Mouse (Mus musculus) bone marrow macrophage, adult 2 months (primary cell): ENCODE measurements around the gene Cachd1. TPM values are rescaled to one million over a fixed set of nuclear protein-coding genes. Genes with fewer than 3 reads are reported as not detected.

ENCODE experiments used
- H3K27ac ChIP-seq: 2 replicates; pipeline ENCODE4 v1.5.1; 2012; ENCODE audit warnings: low read depth, low read length; ENCODE audit not compliant: insufficient read depth
- H3K4me1 ChIP-seq: 2 replicates; pipeline ENCODE4 v1.6.1; 2012; ENCODE audit warnings: low read length; ENCODE audit not compliant: control insufficient read depth, insufficient read depth
- H3K4me3 ChIP-seq: 2 replicates; pipeline ENCODE4 v1.5.1; 2012; ENCODE audit warnings: mild to moderate bottlenecking, low read length, moderate library complexity; ENCODE audit not compliant: insufficient read depth
- CTCF ChIP-seq: IDR thresholded peaks from 2 replicates; pipeline ENCODE4 v1.5.1; 2012; ENCODE audit warnings: low read depth, mild to moderate bottlenecking, low read length, moderate library complexity
- POLR2A ChIP-seq: IDR thresholded peaks from 2 replicates; pipeline ENCODE4 v1.6.1; 2012; ENCODE audit warnings: mild to moderate bottlenecking, low read depth, low read length, borderline replicate concordance
- polyA plus RNA-seq: library from polyadenylated mRNA; stranded (reverse); fragments of >200 nt; gene quantifications from 2 replicates; pipeline ENCODE4 v1.2.4, GENCODE M21; 2012; ENCODE audit not compliant: missing spikeins, insufficient read depth, insufficient read length

Gene Cachd1
- polyA plus RNA-seq, 1 experiment = not detected

DNA sequence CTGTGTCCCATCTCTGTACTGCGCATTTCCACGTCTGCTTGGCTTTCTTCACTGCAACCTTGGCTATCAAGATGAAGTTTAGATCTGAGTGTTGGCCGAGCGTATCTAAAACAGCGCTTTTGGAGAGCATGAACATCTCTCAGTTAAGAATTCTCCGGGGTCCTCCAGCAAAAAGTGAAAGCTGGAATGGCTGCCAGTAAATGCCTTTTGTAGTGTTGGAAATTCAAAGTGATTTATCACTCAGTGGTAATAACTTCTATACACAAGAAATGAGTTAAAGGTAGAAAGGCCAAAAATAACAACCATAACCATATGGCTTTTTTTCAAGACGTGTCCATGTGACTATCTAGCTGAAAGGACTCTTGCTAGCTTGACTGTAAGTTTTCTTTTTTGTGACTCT, 46.1 kb downstream of the Cachd1 start:
- no peak overlapping the region for H3K27ac ChIP-seq
- TF ChIP-seq CTCF (no peak), POLR2A (no peak)

DNA sequence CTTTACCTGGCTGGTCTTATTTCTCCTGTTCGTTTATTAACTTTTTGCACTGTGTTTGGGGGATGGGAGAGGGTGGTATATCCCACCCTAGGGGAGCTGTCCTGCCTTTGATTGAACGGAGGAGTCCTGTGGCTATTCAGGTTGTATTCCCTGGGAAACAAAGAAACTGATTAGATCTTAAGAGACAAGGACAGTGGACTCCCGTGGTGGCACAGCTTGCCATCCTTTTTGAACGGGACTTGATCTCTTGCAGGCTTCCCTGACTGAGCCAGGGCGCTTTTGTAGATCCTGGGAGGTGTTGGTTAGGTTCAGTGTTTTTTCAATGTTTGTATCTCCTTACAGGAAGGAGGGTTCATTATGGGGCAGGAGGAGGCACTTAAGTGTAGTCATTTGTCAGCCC, 50.9 kb downstream of the Cachd1 start:
- Histone ChIP-seq H3K4me3 (no peak overlapping the region), H3K4me1 (no peaks in the 10 kb centered on the region)
- TF ChIP-seq POLR2A (no peak), CTCF (no peak)

More for the DNA sequence above, 46.1 kb downstream of the Cachd1 start:
- Histone ChIP-seq H3K4me1 (no peaks in the 10 kb centered on the region), H3K4me3 (no peak overlapping the region)

DNA sequence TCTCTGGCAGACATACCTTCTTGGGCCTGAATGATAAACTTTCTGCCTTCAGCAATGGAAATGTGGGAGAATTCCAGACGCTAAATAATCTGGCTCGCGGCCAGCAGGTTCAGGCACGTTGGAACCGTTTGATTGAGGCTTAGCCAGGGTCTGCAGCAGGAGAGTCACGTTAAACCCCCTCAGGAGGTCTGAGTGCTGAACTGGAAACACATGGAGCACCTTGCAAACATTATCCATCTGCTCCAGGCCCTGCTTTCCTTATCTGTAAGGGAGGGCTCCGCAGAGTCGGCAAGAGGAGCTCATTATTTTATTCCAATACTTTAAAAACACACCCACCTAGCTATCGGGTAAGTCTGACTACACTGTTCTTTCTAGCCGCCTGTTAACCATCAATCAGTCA, 52.3 kb downstream of the Cachd1 start:
- no peak overlapping the region for H3K27ac ChIP-seq
- no peak for TF ChIP-seq CTCF
- TF ChIP-seq POLR2A = no peak
- H3K4me1 ChIP-seq = no peaks in the 10 kb centered on the region
- no peak overlapping the region for H3K4me3 ChIP-seq

More for the DNA sequence above, 50.9 kb downstream of the Cachd1 start:
- no peak overlapping the region for H3K27ac ChIP-seq

DNA sequence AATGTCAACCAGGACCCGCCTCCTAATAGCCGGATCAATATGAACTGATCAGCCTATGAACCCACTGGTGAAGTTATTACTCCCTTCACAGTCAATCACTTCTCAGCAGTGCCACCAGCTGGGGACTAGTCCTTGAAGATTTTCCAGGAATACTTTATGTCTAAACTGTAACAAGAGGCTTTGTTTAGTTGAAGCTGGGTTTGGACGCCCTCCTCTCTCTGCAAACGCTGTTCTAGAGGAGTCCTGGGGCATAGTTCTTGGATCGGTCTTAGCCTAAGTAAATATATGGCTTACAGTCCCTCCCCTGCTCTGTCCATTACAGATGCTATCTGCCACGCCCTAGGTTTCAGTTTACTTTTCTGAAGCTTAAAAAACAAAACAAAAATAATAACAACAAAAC, 60.7 kb downstream of the Cachd1 start:
- Histone ChIP-seq H3K27ac (no peak overlapping the region), H3K4me3 (no peak overlapping the region), H3K4me1 (no peaks in the 10 kb centered on the region)
- no peak for TF ChIP-seq CTCF
- TF ChIP-seq POLR2A = no peak

DNA sequence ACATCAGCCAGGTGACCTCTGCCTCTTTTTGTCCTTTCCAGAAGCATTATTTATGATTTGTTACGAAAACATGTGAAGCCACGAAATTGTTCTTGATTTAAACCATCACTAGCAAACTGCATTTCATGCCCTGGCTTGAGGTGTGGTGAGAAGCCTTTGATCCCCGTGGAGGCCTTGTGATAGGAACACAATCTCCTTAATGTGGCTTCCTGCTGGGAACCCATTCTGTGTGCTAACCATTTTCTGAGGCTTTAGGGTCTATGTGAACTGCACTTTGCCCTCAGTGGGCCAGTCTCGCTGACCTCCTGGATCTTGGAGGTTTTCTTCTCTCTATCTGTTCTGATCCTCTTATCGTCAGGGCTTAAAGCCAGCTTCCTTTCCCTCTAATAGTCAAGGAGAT, 66.2 kb downstream of the Cachd1 start:
- TF ChIP-seq POLR2A (no peak), CTCF (no peak)
- Histone ChIP-seq H3K4me1 (no peaks in the 10 kb centered on the region), H3K4me3 (no peak overlapping the region), H3K27ac (no peak overlapping the region)

DNA sequence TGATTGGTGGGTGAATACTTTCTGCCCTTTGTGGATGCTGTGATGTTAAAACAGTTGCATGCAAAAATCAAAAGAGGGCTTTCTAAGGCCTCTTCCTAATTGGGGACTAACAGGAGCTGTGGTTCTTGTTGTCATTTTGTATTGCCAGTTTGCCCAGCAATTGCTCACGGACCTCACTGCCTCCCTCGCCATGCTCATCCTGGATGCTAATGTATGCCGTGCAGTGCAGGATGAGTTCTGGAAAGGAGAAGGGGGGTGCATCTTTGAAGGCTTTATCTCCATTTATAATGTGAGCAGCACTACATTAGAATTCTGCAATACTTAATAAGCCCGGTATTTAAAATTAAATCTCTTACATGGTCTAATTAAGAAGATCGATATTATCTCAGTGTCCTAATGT, 66.6 kb downstream of the Cachd1 start:
- H3K4me3 ChIP-seq = no peak overlapping the region
- TF ChIP-seq CTCF (no peak), POLR2A (no peak)
- H3K27ac ChIP-seq = no peak overlapping the region
- H3K4me1 ChIP-seq = no peaks in the 10 kb centered on the region

DNA sequence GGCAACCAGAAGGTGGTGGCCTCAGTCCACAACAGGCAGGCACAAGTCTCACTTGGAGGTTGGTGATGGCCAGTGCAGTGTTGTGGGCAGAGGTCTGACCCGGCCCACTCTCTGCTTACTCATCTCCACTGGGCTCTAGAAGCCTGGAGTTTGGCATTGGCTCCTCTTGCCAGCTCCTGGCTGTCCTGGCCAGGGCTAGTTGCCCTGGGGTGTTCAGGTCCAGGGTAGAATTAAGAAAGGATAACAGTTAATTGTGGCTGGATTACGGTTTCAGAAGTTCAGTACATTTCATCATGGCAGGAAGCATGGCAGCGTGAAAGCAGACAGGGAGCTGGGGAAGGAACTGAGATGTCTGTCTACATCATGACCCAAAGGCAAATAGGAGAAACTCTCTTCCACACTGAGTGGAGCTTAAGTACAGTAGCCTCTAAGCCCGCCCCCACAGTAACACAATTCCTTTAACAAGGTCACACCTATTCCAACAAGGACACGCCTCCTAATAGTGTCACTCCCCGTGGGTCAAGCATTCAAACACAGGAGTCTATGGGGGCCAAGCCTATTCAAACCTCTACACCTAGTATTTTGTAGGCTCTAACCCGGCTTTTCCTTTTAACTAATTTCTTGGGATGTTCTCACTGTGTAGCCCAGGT, 74.5 kb downstream of the Cachd1 start:
- Histone ChIP-seq H3K4me1 (no peaks in the 10 kb centered on the region), H3K27ac (no peak overlapping the region), H3K4me3 (no peak overlapping the region)
- TF ChIP-seq POLR2A (no peak), CTCF (no peak)

DNA sequence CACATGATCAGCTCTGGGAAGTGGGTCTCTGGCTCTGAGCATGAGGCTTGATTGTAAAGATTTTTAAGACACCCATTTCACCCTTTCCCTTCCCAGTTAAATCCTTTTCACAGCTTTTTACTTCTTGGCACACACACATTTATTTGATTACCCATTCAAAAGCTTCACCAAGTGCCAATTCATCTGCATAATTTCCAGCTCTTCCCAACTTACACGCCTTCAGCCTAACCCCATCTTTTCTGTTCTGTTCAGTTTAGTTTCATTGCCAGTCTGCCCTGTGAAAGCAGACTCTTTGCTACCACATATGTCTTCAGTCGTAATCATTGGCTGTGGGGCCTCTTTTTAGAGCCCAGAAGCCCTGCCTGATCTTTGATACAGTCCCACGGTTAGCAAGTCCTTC, 76.0 kb downstream of the Cachd1 start:
- H3K4me1 ChIP-seq = no peaks in the 10 kb centered on the region
- H3K27ac ChIP-seq = no peak overlapping the region
- no peak overlapping the region for H3K4me3 ChIP-seq
- TF ChIP-seq POLR2A = no peak
- TF ChIP-seq CTCF = no peak

DNA sequence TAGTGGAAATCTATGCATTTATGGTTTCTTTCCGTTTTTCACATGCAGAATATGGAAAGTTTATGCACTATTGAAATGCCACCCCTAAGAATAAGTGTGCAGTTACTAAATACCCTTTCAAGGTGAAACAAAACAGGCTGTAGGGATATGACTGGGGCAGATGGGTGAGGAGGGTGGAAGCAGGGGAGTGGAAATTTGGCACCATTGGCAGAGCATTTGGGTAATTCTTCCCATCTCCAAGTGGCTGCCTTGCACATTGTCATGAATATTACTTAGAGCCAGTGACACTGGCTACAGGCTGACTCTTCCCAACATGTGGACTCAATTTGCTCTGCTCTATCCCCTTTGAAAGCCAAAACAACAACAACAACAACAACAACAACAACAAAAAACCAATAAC, 77.0 kb downstream of the Cachd1 start:
- TF ChIP-seq POLR2A = no peak
- no peak for TF ChIP-seq CTCF
- H3K27ac ChIP-seq = no peak overlapping the region
- H3K4me1 ChIP-seq = no peaks in the 10 kb centered on the region
- H3K4me3 ChIP-seq = no peak overlapping the region

DNA sequence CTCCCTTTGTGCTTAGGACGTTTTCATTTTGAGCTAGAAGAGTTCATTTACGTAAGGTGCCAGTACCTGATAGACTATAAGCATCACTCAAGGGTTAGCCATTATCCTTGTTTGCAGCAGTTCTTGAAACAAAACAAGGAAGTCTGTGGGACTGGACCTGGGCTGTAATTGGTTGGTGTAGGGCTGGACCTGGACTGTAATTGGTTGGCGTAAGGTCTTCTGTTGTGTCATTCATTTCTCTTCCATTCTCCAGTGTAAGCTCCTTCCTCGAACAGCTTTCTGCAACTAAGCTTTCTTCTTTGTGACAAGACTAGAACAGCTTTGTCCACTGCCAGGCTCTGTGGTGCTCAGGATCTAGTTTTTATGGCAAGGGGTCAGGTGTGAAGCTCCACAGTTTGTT, 78.9 kb downstream of the Cachd1 start:
- no peak overlapping the region for H3K4me3 ChIP-seq
- no peaks in the 10 kb centered on the region for H3K4me1 ChIP-seq
- TF ChIP-seq POLR2A (no peak), CTCF (no peak)
- no peak overlapping the region for H3K27ac ChIP-seq

DNA sequence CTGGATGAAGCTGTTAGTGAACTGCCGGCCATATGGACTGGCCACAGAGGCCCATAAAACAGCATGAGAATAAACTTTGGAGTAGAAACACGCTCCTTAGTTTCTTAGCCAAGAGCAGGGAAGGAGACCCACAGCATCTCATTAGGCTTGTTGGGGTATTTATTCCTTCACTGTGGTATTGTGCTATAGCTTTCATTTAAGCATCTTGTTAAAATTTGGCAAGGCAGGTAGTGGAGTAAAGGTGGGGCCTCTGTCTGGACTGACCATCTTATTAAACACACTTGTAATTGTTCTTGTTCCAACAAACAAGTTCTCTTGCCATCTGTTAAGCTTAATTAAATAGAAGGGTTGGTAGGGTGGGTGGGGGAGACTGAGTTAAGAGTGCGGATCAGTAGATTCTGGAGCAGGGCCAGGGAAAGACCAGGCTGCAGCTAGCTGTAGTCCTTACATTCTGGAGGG, 81.0 kb downstream of the Cachd1 start:
- no peak overlapping the region for H3K4me3 ChIP-seq
- no peak for TF ChIP-seq POLR2A
- no peak for TF ChIP-seq CTCF
- no peaks in the 10 kb centered on the region for H3K4me1 ChIP-seq
- no peak overlapping the region for H3K27ac ChIP-seq
